Mouse (Mus musculus): ENCODE measurements around the gene Rwdd1. TPM values are rescaled to one million over a fixed set of nuclear protein-coding genes. Genes with fewer than 3 reads are reported as not detected.
"Not testable (repeated sequence)": the region's sequence is repeated elsewhere in the genome, so short reads cannot be mapped to it uniquely, and the experiment has no call there.

The Rwdd1 gene
- polyA plus RNA-seq, 1 experiment from 2014 or later = 131 TPM

DNA sequence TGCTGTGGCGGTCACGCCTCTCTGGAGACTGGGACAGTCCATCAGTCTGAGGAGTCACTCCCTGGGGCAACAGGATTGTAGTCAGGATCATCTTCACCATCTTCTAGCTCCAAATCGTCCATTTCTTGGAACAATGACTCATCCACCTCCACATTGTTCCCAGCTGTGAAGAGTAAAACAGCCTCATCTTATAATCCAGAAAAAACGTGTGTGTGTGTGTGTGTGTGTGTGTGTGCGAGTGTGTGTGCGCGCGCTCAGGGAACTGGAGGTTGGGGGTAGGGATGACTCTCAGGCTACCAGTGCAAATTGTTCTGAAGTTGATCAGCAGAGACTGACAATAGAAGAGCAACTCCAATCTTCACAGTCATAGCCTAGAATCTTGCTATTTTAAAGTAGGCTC lies 22.7 kb downstream of the Rwdd1 start:
- not testable (repeated sequence) for H3K27me3 ChIP-seq; H3K4me1 ChIP-seq (replicated peaks); H3K27ac ChIP-seq; H3K9me3 ChIP-seq; ATAC-seq; H3K9ac ChIP-seq (replicated peaks); H3K4me3 ChIP-seq (replicated peaks); H3K4me2 ChIP-seq (replicated peaks)
- WGBS = 95% methylated on average over 6 of the region's 8 CpGs
- H3K36me3 ChIP-seq = peaks cover 88% of the 10 kb centered on the region

DNA sequence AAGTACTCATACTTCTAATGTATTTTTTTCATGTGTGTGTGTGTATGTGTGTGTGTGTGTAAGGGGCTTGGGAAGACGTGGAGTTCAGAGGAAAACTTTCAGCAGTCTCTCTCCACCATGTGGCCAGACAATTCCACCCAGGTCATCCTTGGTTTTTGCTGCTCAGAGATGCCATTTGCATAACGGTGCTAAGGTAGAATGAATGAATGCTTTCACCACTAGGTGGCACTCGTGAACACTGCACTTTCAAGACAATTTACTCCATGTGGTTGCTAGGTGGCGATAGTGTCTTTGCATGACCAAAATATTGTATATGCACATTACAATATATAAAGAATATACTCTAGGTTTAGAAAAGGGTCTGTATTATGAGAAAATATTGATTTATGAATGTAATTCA lies 32.7 kb downstream of the Rwdd1 start:
- Histone ChIP-seq H3K36me3 (peaks cover 14% of the 10 kb centered on the region), H3K4me1 (replicated peaks) (no peaks in the 10 kb centered on the region), H3K4me2 (replicated peaks) (no peak overlapping the region), H3K9ac (replicated peaks) (no peak overlapping the region), H3K9me3 (no peaks in the 10 kb centered on the region), H3K4me3 (replicated peaks) (no peak overlapping the region), H3K27ac (no peak overlapping the region), H3K27me3 (no peaks in the 10 kb centered on the region)
- peak; percentile 50; the same call in 1 of the 2 replicates for ATAC-seq
- WGBS = 20% methylated on average over 4 of the region's 4 CpGs

DNA sequence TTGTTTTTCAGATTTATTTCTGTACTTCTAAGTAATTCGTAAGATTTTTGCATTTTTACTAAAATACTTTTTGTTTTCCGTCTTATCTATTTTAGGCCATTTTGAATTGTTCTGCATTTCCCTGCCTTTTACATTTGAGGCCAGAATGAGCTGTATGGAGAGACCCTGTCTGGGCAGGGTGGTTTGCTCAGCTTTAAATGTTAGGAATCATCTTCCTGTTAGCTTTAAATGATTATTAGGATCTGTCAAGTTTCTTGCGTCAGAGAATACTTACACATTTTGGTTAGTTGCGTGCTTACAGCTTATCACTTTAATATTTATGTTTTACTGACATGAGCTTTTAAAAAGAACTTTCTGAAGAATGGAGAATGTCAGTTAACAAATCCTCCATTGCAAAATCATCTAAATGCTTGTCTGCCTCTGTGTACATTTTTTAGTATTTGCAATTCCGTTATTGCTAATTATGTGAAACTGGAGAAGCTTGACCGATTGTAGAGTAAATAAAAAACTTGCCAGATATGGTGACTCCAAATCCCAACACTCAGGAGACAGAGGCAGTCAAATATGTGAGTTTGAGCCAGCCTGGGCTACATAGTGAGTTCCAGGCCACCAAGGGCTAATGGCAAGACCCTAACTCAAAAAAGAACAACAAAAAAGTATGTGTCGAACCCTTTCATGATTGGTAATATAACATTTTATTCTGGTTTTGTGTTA lies 44.5 kb downstream of the Rwdd1 start:
- H3K4me3 ChIP-seq (replicated peaks) = no peak overlapping the region
- H3K4me2 ChIP-seq (replicated peaks) = no peak overlapping the region
- H3K36me3 ChIP-seq = peaks cover under 1% of the 10 kb centered on the region; the same call in 1 of the 2 replicates
- H3K9me3 ChIP-seq = no peaks in the 10 kb centered on the region
- ATAC-seq = no peak
- no peak overlapping the region for H3K9ac ChIP-seq (replicated peaks)
- H3K27ac ChIP-seq = no peak overlapping the region
- 95% methylated on average over 7 of the region's 7 CpGs for WGBS
- no peaks in the 10 kb centered on the region for H3K4me1 ChIP-seq (replicated peaks)
- no peaks in the 10 kb centered on the region for H3K27me3 ChIP-seq

DNA sequence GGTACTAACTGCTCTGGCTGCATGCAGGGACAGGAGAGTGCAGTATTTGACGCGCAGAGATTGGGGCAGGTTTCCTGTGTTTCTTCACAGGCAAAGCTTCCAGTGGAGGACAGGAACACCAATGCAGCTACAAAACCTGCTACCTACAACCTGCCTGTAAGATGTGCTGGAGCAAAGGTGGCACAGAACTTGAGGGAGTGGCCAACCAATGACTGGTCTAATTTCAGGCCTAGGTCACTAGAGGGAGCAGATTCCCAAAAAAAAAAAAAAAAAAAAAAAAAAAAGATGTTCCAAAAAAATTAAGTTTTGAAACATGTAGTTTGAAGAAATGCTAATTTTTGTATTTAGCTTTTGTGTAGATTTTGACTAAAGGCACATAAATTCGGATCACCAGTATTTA lies 66.9 kb downstream of the Rwdd1 start:
- Histone ChIP-seq H3K4me3 (replicated peaks) (no peak overlapping the region), H3K36me3 (peaks cover 9% of the 10 kb centered on the region), H3K9me3 (no peaks in the 10 kb centered on the region), H3K27me3 (no peaks in the 10 kb centered on the region), H3K4me1 (replicated peaks) (peaks cover 18% of the 10 kb centered on the region), H3K9ac (replicated peaks) (no peak overlapping the region), H3K27ac (no peak overlapping the region), H3K4me2 (replicated peaks) (no peak overlapping the region)
- WGBS = 83% methylated on average over 3 of the region's 3 CpGs
- ATAC-seq = no peak

DNA sequence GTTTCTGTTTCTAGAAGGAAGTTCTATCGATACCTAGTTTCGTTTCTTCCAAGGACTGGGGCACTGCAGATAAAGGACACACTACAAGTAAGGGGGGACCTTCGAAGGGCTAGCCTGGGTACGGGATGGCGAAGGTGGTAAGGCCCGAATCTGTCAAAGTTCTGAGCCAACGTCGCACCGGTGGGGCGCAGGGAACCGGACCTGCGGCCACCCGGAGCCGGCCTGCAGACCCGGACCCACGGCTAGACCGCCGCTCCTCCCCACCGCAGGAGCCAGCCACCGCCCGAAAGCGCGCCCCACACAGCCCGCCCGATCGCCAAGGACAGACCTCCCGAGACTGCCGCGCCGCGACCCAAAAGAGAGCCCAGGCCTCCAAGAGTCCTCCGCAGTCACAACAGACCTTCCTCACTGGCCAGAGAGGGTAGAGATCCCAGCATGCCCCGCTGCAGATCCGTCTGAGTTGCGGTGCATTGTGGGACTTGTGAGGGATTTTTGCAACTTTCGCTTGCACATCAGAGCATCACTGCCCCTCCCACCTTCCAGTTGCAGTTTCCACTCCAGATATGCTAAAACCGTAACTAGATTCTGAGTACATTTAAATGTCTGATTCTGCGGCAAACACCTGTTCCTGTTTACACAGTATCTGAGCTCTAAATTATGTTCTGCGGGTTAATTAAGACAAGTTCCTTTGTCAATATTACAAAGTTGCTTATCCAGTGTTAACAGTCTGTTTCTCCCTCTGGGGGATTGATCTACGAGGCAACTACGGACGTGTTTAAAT lies 68.4 kb downstream of the Rwdd1 start, which contains the start of gene Zup1:
Gene Zup1, minus strand, starts transcription at position 467 of the 781 bp plus-strand sequence.
- Histone ChIP-seq H3K9me3 (no peaks in the 10 kb centered on the region), H3K27ac (peak within 1 kb of the TSS; percentile 65), H3K9ac (replicated peaks) (peak within 1 kb of the TSS; percentile 94), H3K4me2 (replicated peaks) (peak within 1 kb of the TSS; percentile 65), H3K27me3 (no peaks in the 10 kb centered on the region), H3K4me3 (replicated peaks) (peak within 1 kb of the TSS; percentile 80), H3K4me1 (replicated peaks) (peaks cover 18% of the 10 kb centered on the region), H3K36me3 (peaks cover 13% of the 10 kb centered on the region)
- 4% methylated on average over 42 of the region's 42 CpGs for WGBS
- ATAC-seq = peak; percentile 99

Other genes starting within 250 kb of the Rwdd1 start
- gene Sult3a2, start 232.9 kb downstream of the Rwdd1 start, polyA plus RNA-seq (2015; fragmentation: Nextera tagmentation; extraction: Ambion mirVana) = not detected in 2 replicates
- not detected in 2 replicates for gene Sult3a1, start 161.9 kb downstream of the Rwdd1 start, polyA plus RNA-seq (2015; fragmentation: Nextera tagmentation; extraction: Ambion mirVana)
- gene Rsph4a, start 114.5 kb downstream of the Rwdd1 start, polyA plus RNA-seq (2015; fragmentation: Nextera tagmentation; extraction: Ambion mirVana) = 0.31 and 0.59 TPM in 2 replicates
- 27.2 and 27.3 TPM in 2 replicates for gene Zup1, start 68.4 kb downstream of the Rwdd1 start, polyA plus RNA-seq (2015; fragmentation: Nextera tagmentation; extraction: Ambion mirVana)
- not detected in 2 replicates for gene Trappc3l, start 18.0 kb upstream of the Rwdd1 start, polyA plus RNA-seq (2015; fragmentation: Nextera tagmentation; extraction: Ambion mirVana)
- gene Calhm4, start 24.7 kb upstream of the Rwdd1 start, polyA plus RNA-seq (2015; fragmentation: Nextera tagmentation; extraction: Ambion mirVana) = not detected in 2 replicates
- gene Calhm5, start 76.9 kb upstream of the Rwdd1 start, polyA plus RNA-seq (2015; fragmentation: Nextera tagmentation; extraction: Ambion mirVana) = 0.16 and 0.32 TPM in 2 replicates
- gene Calhm6, start 108.4 kb upstream of the Rwdd1 start, polyA plus RNA-seq (2015; fragmentation: Nextera tagmentation; extraction: Ambion mirVana) = 0.19 and 0.31 TPM in 2 replicates
- 6.2 and 6.7 TPM in 2 replicates for gene Dse, start 188.1 kb upstream of the Rwdd1 start, polyA plus RNA-seq (2015; fragmentation: Nextera tagmentation; extraction: Ambion mirVana)

All from midbrain, embryonic 13.5 days (tissue).